Mouse (Mus musculus) ZHBTc4 (cell line): ENCODE measurements around the gene Rassf7.

ENCODE experiments used
- DNase-seq: peaks from one replicate; pipeline ENCODE4 v3.0.0-alpha.2; 2011; ENCODE audit warnings: low read depth, low spot score

Rassf7 gene

DNA sequence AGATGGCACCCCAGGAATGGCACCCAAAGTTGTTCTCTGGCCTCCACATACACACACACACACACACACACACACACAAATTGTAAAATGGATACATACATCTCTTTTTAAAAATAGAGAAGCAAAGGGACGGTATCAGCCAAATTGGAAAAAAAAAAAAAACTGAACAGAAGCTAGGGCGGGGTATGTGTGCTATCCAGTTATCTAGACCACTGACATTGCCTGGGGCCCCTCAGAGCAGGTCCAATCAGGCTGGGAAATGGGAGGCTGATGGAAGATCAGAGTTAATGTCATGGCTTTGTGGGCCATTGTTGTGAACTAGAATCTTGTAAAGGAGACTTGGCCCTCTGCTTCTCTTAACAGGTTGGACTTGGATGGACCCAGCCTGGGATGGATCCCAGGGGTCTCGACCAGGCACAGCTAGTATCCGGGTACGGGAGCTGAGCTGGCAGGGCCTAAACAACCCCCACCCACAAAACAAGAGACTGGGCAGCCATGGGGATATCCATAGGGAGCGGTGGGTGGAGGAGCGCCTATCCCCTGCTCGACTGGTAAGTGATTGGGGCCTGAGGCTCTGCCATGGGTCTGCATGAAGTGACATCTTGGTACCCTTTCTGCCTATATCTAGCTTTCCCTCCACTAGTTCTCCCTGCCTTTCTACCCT, 18.9 kb upstream of the Rassf7 start:
- no peak for DNase-seq

DNA sequence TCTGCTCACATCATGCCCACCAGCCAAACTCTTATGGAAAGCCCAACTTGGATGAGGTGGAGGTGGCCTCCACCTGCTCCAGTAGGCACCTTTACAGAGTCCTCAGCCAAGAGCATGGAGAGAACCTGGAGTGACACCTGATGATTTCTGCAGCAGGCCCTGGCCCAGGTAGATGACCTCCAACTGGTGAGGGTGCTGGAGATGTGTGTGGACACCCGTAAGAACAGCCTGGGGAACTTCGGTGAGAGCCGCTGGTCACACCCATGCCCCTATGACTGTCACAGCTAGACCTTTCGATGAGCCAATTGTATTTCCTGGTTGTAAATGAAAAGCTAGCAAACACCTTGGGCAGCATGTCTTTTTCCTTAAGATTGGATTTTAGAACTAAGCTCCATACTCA, 17.5 kb upstream of the Rassf7 start:
- no peak for DNase-seq

DNA sequence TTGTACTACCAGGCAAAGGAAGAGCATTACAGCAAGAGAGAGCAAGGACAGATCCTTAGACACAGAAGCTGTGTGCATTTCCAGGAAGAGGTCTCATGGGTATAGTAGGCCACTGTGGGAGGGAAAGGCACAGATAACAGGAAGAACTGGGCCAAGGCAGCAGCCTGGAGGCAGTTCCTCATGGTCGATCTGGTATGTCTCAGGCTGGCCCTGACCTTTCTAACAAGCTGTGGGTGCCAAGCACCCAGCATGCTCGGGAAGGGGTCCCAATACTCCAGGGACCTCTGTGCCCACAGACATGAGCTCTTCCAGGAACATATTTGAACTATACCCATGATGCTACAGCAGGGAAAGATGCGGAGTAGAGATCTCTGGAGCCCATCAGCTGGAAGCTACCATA, 11.1 kb upstream of the Rassf7 start:
- no peak for DNase-seq

DNA sequence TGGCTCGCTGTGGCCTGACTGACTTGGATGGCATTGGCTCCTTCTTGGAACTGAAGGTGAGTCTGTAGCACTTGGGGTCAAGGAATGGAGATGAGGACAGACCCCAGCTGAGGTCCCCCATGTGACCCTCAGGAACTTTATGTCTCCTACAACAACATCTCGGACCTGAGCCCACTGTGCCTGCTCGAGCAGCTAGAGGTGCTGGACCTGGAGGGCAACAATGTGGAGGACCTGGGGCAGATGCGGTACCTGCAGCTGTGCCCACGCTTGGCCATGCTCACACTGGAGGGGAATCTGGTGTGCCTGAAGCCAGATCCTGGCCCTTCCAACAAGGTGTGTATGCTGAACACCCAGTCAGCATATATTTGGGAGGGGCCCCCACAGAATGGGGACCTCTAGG, 10.2 kb upstream of the Rassf7 start:
- DNase-seq, result no peak

DNA sequence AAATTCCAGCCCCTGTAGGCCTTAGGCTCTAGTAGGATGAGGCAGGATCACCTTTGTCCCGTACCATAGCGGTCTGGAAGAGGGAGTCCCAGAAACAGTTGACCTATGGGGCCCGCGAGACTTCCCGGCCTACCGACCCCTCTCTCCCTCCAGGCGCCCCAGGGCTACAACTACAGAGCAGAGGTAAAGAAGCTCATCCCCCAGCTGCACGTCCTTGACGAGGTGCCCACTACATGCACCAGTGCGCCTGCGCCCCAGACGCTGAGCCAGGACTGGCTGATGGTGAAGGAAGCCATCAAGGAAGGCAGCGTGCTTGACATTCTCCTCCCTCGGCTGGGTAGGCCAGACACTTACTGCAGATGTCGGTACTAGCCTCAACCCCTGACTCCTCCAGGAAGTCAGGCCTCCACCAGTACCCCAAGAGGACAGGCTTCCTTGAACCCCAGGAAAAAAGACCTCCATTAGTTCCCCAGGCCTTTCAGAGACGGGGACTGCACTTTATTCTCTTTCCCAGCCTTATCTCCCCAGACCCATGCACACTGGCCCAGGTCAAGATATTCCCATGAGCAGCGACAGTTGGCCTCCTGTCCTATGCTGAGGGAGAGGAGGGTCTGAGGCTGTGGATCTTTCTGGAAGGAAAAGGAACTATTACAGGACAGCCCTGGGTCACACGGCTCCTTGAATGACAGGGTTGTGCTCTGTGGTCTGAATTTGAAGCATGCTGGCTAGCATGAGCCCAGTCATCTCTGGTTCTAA, 9.3 kb upstream of the Rassf7 start:
- DNase-seq, result no peak

DNA sequence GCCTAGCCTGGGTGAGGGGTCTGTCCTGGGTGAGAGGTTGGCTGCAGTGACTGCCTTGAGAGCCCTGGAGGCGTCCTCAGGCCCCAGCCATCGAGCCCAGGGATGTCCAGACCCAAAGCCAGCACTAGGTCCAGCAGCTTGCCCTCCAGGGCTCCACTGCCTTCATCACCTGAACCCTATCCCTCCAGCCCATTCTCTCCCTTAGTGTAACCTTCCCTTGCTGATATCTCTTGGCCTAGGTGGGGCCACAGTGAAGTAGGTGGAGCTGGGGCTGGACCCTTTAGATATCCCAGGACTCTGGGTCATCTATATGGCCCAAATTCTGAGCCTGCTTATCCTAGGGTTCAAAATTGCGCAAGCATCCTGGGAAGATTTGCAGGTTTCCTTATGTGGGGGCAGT, 6.1 kb upstream of the Rassf7 start:
- no peak for DNase-seq

DNA sequence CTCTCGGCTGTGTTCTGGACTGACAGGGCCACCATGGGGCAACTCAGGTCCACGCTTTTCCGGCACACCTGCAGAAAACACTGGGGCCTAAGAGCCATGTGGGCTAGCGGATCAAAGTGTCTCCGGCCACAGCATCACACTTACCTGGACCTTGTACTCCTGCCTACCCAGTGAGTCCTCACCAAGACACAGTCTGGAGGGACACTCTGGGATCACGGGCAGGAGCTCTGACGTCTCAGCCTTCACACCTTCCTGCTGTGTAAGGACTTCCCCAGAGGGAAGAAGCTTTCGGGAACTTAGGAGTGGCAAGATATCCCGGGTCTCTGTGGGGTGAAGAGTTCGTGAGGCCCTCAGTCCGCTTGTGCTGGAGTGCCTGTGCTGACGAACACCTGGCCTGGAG, 5.5 kb upstream of the Rassf7 start:
- DNase-seq, result no peak

DNA sequence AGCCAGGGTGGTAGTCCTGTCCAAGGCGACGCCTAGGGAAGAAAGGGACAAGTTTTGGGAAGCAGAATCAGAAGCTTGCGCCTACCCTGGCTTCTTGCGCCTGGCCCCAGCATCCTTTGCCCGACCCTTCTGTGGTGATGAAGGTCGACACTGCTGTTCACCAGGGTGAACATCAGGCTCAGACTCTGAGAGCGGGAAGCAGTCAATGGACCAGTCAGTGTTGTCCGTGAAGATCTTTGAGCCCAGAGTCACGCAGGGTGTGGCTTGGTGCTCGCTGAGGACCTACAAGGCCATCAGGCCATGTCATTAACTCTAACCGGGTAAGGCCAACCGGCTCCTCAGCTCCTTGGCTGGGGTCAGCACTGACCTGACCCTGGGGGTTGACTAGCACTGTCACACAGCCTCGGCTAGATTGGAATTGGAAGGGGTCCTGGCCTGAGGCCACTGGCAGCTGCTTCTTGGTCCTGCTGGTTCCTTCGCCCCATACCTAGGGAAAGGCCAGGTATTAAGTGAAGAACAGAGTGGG, 5.0 kb upstream of the Rassf7 start:
- no peak for DNase-seq

DNA sequence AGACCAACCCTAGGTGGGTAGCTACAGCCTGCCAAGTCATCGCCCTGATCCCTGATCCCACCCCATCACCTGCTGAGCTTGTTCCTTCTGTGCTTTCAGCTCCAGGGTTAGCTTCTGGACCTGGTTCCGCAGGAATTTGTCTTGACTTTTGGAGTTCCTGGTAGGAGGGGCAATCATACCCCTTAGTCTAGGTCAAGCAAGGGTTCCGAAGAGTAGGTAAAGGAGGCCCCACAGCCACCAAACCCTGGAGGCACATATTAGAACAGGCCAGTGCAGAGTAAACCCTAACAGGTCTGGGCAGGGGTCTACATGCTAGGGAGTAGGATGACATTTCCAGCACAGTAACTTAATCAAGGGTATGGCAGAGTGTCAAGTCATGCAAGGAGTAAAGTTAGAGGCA, 2.5 kb upstream of the Rassf7 start:
- no peak for DNase-seq

DNA sequence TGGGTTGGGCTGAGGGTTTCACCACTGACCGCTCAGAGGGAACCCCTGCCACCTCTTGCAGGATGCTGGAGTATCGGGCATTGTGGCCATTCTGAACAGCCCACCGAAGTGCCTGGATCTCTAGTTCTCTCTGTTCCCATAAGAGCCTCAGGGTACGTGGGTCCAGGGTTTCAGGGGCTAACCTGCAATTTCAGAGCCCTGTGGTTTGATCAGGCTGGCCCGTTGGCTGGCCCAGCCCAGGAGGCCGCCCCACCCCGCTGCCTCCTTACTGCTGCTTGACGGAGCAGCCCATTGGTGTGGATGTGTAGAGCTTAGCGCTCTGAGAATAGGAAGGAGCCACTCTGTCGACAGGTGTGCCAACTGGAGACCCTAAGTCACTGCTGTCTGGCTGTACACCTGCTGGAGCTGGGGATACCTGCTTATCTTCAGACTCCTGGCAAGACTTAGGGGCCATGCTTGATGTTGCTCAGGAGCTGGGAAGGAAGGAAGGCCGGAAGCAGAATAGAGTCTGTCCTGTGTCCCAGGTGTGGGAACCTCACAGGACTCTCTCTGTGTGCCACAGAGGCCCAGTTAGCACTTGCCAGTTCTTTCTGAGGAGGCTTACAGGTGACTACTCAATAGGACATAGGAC, 1.9 kb upstream of the Rassf7 start, which contains the start of gene Lmntd2:
TSS of gene Lmntd2 (minus strand) at position 476 of the 631 bp plus-strand sequence.
- no peak for DNase-seq

DNA sequence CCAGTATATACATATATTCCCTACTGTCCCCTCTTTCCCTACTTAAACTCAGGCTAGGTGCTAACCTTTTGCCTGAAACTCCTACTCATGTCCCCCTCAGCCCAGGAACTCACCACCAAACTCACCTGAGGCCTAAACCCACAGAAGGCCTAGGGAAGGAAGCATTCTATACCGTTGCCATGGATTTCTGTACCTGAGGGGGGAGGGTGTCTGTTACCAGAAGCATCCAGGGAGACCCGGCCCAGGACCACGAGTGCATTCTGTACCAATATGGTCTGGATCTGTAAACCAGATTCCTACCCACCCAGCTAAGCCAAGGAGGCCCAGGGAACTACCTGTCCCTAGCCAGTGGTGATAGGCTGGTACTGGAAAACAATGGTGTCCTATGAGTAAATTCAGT, 1.4 kb upstream of the Rassf7 start:
- DNase-seq, result no peak

DNA sequence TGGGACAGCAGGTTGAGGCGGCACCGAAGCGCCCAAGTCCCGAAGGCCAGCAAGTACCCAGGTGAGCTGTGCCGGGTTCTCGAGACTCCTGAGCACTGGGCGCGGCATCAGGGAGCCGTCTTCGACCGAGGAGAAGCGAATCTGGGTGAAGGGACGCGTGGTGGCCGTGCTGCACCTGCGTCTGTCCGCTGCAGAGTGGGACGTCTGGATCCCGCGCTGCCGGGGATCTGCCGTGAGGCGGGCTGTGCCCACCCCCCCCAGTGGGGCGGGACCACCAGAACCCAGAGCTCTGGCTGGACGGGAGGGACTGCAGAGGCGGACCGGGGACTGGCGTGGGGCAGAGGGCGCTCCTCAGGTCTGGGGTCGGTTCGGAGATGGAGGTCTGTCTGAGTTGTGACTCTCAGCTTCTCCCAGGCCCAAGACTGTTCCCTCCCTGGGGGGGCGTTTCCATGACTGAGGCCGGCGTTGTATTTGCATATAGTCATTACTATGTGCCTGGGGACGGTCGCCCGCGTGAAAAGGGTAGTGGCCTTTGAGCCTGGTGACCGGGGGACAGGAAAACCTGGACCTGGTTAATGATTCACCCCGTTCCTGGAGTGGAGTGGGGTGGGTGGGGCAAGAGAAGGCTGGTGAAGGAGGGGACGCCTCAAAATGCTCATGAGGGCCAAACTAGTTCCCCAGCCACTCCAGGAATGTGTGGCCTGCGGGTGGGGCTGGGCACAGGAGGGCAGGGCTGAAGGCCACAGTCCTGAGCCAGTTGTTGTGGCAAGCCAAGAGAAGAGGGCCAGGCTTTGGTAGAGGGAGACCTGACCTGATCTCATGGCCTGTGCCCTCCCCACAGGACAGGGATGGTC, 447 bp downstream of the Rassf7 start:
- DNase-seq, result peak; percentile 83

DNA sequence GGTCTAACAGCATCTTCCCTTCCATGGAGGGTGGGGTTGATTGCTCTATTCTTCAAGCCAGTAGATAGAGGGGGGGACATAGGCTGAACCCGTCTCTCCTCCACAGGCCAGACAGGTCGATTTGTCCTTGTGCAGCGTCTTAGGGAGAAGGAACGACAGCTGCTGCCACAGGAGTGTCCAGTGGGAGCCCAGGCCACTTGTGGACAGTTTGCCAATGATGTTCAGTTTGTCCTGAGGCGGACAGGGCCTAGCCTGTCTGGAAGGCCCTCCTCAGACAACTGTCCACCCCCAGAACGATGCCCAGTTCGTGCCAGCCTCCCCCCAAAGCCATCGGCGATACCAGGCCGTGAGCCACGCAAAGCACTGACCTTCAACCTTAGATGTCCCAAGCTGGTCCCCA, 1.2 kb downstream of the Rassf7 start:
- DNase-seq, result no peak

DNA sequence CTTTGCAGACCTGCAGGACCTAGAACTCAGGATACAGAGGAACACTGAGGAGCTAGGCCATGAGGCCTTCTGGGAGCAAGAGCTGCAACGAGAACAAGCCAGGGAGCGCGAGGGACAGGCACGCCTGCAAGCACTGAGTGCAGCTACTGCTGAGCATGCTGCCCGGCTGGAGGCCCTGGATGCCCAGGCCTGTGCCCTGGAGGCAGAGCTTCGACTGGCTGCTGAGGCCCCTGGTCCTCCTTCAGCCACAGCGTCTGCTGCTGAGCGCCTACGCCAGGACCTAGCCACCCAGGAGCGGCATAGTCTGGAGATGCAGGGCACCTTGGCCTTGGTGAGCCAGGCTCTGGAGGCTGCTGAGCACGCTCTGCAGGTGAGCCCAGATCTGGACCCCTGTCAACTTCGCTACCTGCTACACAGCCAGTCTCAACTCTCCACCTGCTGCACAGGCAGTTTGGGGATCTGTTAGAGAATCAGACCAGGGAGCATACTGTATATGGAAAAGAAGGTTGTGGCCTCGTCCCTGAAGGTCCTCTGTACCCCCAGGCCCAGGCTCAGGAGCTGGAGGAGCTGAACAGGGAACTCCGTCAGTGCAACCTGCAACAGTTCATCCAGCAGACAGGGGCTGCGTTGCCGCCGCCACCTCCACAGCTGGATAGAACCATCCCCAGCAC, 1.8 kb downstream of the Rassf7 start:
- DNase-seq, result no peak

DNA sequence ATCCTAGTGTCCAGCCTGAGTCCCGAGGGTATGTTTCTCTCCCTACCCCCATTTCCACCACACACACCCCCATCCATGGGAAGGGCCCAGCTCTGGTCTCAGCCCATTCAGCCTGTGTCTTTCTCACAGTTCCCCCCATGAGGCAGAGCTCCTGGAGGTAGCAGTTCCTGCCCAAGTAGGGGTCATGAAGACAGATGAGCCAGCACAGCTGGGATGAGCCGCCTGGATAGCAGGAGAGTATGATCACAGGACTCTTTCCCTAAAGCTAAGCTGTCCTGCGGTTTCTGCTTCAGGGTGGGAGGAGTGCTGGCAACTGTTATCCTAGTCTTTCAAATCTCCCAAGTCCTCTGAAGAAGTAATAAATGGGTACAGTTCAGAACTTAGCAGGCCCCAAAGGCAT, 2.5 kb downstream of the Rassf7 start:
- no peak for DNase-seq

DNA sequence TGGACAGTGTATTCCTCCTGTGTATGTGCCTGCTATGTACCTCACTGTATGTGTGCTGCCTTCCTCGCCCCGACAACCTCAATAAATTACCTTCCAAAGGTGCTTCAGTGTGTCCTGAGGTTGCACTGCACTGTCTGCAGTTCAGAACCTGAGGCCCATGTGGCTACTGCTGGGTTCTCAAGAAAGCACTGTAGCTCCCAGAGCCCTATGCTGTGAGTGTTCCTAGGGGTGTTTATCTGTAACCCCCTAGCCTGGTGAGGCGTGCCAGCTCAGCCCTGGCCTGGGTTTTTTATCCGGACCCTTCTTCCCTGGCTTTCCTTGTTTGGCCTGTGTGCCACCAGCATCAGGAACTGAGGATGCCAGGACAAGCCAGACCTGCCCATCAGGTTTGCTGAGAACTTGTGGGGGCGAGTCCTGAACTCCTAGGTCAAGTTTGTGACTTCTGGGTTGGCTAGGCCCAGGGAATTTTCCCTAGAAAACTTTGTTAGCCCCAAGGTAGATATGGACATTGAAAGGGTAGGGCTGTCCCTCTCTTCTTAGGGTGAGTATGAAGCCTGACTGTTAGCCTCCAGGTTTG, 3.0 kb downstream of the Rassf7 start:
- DNase-seq, result no peak

DNA sequence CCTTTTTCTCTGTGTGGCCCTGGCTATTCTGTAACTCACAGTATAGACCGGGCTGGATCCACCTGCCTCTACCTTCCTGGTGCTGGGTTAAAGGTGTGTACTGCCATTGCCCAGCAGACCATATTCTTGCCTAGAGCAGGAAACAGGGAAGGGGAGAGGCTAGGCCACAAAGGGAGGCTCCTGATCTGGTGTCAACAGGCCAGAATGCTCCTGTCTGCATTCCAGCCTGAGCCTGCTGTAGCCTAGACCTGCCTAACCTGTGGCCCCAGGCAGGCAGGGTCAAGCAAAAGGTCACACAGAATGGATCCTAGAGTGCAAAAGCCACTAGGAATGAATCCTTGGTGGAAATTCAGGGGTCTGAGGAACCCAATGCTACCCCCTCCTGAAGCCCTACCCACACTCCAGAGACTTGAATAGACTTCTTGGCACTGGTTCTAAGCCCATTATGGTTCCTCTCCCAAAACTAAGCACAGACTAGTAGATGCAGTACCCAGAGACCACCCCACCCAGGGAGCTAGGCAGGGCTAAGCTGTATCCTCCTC, 4.0 kb downstream of the Rassf7 start:
- peak; percentile 62 for DNase-seq

DNA sequence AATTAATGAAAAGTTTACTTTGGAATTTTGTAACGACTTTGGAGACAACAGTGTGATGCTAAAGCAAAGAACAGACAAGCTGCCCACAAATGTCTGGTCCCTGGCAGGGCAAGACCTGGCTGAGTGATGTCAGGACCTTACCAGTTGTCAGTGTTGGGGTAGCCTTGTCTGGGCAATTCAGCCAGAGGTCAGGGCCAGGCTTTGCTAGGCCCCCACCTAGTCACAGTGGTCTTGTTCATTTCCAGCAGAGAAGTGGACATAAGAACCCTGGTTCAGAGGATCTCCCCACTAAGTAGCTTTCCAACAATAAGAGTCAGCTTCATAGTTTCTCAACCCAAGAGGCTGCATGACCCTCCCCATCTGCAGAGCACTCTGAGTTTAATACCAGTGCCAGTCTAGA, 4.7 kb downstream of the Rassf7 start:
- no peak for DNase-seq

DNA sequence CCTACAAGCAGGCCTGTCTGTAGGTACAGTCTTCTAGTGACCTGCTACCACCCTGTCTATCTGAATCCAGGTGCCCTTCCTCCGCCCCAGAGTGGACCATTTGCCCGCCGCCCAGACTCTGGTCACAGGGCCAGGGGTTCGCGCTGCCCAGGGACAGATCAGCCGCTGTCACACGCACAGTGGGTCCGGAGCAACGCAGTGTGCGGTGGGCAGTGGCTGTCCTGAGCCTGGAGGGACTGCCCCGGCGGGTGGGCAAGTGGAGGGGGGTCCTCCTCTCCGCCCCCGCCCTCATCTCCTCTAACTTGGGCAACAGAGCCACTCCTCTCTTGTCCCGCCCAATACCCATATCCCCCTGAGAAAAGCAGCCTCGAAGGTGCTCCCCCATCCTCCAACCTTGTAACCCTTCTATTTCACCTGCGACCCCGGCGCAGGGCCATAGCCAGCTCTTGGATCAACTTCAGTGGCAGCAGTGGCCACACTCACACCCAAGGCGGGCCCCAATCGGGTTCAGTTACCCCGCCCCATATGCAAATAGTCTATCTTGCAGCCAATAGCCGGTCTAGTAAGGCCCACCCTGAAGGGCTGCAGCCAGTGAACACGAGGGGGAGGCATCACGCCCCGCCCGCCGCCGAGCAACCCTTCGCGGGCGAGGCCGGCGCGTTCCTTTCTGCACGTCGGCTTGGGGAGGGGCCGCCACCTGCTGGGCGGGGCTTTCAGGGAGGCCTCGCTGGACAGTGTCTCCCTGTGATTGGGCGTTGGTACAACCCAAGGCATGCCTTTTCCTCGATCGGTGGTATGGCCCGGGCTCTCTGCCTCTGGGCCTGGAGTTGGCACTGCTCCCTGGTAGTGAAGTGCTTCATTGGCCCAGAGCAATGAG, 5.8 kb downstream of the Rassf7 start:
- peak; percentile 99 for DNase-seq

DNA sequence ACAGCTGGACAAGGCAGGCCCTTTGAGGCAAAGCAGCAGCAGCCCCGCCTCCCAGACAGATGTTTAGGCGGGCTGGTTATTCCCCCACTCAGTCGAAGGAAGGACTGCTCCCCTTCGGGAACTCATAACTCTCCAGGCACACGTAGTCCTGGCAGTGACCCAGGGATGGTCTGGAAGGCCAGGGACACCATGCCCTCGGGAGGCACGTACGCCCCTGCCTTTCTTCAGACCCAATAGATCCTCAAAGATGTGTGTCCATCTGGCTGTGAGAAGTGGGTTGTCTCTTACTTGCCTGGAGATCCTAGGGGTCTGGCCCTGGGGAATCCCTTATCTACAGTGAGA, 6.4 kb downstream of the Rassf7 start:
- no peak for DNase-seq
